ENCODE assay signal across 25 mouse cellular contexts in the genomic region with DNA sequence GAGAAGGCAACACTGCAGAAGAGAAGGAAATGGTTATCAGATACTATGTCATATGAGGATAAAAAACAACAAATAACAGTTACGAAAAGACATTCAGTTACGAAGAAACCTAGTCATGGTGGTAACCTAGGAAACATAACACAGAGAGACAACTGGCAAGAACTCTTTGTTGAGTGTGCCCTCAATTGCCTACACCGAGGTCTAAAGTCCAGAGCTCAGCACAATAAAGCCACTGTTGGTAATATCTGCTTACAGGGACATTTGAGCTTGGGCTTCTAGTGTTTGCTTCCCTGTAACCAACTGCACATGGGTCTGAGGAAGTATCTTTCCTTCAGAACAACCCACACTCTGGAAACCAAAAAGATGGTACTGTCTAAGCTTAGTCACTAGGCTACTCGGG.
DNase-seq lines count a peak whose midpoint lies in the region; ATAC-seq and TF ChIP-seq lines count a peak whose summit lies in the region.
"Had no signal": no experiment of that assay in that cellular context is flagged by ENCODE, and none has a peak within 500 bp of the region (broad histone marks: within the 10 kb centered on the region; RNA-seq: fewer than 3 reads in every experiment).

No protein-coding gene starts in this region.

- no peak for DNase-seq in intestine, embryonic 14.5 days (ENCODE audit: low spot score)
- no peak for DNase-seq in urinary bladder, adult 18-20 months (ENCODE audit: low spot score in 2 of 2)
- no peak for DNase-seq in left cerebral cortex, adult 8-10 months (ENCODE audit: low spot score in 2 of 2)
- DNase-seq: adrenal gland, adult 2 months; adrenal gland, postnatal 14 days; cerebellum, adult 11 months; cerebellum, adult 2 months; cerebellum, adult 9-11 months; cerebellum, postnatal 25 days; gastrocnemius, postnatal 10 days; gastrocnemius, postnatal 36 days; heart, adult 2 months had no signal

- H3K36me3 ChIP-seq in intestine, embryonic 14.5 days (ENCODE audit: control insufficient read depth, insufficient read depth, low read length), result no peaks in the 10 kb centered on the region
- H3K36me3 ChIP-seq in intestine, embryonic 16.5 days (ENCODE audit: control insufficient read depth, insufficient read depth, low read length), result no peaks in the 10 kb centered on the region
- no peaks in the 10 kb centered on the region for H3K36me3 ChIP-seq in small intestine, adult 2 months (ENCODE audit: control insufficient read depth, insufficient read depth, low read length)
- H3K36me3 ChIP-seq: embryonic facial prominence, embryonic 10.5 days; embryonic facial prominence, embryonic 13.5 days; forebrain, embryonic 10.5 days; heart, embryonic 10.5 days; hindbrain, embryonic 12.5 days; hindbrain, embryonic 15.5 days had no signal

- H3K9ac ChIP-seq in intestine, embryonic 14.5 days (ENCODE audit: low read length), result no peak overlapping the region
- H3K9ac ChIP-seq in intestine, embryonic 16.5 days (ENCODE audit: low read depth, low read length), result no peak overlapping the region
- H3K9ac ChIP-seq: embryonic facial prominence, embryonic 13.5 days; forebrain, embryonic 13.5 days; hindbrain, embryonic 12.5 days; hindbrain, embryonic 15.5 days had no signal

- ATAC-seq in intestine, embryonic 14.5 days (replicated peaks; ENCODE audit: low FRiP score, low TSS enrichment, low read depth), result peak; percentile 45; the same call in 1 of the 2 replicates
- peak; percentile 97 for ATAC-seq in intestine, embryonic 16.5 days
- no peak for ATAC-seq in frontal cortex, adult (ENCODE audit: low TSS enrichment)
- ATAC-seq: CD4-positive, CD25-positive, alpha-beta regulatory T cell, adult 4 months; forebrain, embryonic 13.5 days; forebrain, embryonic 16.5 days had no signal

- TF ChIP-seq POLR2A in small intestine, adult 2 months (IDR thresholded peaks at IDR 0.05; ENCODE audit: low read depth, low read length), result no peak

- TF ChIP-seq CTCF in small intestine, adult 2 months (IDR thresholded peaks at IDR 0.05; ENCODE audit: extremely low read depth, insufficient read length, insufficient replicate concordance, low read depth, low read length), result no peak

- no peak overlapping the region for H3K4me3 ChIP-seq in intestine, embryonic 14.5 days (ENCODE audit: low read depth, low read length)
- no peak overlapping the region for H3K4me3 ChIP-seq in intestine, embryonic 16.5 days (ENCODE audit: low read length)
- no peak overlapping the region for H3K4me3 ChIP-seq in small intestine, adult 2 months (ENCODE audit: low read depth, low read length)
- H3K4me3 ChIP-seq: embryonic facial prominence, embryonic 10.5 days; embryonic facial prominence, embryonic 13.5 days; erythroblast, embryonic 14.5 days; forebrain, embryonic 10.5 days; forebrain, embryonic 13.5 days; heart, adult 2 months; heart, embryonic 10.5 days; hindbrain, embryonic 12.5 days; hindbrain, embryonic 15.5 days had no signal

- no peak overlapping the region for H3K27ac ChIP-seq in intestine, embryonic 14.5 days (ENCODE audit: low read depth)
- H3K27ac ChIP-seq in intestine, embryonic 16.5 days (ENCODE audit: low read length), result no peak overlapping the region
- 0 out of 2 replicates have a peak overlapping the region, but pooled peaks have one; percentile 53 for H3K27ac ChIP-seq in small intestine, adult 2 months (ENCODE audit: insufficient read depth, low read depth, low read length)
- H3K27ac ChIP-seq: embryonic facial prominence, embryonic 10.5 days; embryonic facial prominence, embryonic 13.5 days; forebrain, embryonic 10.5 days; forebrain, embryonic 13.5 days; heart, adult 2 months; heart, embryonic 10.5 days; hindbrain, embryonic 12.5 days; hindbrain, embryonic 15.5 days had no signal

- H3K27me3 ChIP-seq in intestine, embryonic 14.5 days (replicated peaks; ENCODE audit: control insufficient read depth, insufficient read depth, low read length), result no peaks in the 10 kb centered on the region
- H3K27me3 ChIP-seq in intestine, embryonic 16.5 days (replicated peaks; ENCODE audit: control insufficient read depth, insufficient read depth, low read length), result no peaks in the 10 kb centered on the region
- no peaks in the 10 kb centered on the region for H3K27me3 ChIP-seq in small intestine, adult 2 months (ENCODE audit: control insufficient read depth, insufficient read depth, low read length)
- H3K27me3 ChIP-seq: embryonic facial prominence, embryonic 13.5 days; forebrain, embryonic 13.5 days; hindbrain, embryonic 12.5 days; hindbrain, embryonic 15.5 days had no signal

- 85% methylated on average over 4 of the region's 4 CpGs for WGBS in intestine, embryonic 14.5 days
- whole genome bisulfite sequencing in intestine, embryonic 16.5 days, result 64% methylated on average over 4 of the region's 4 CpGs
- 34% methylated on average over 4 of the region's 4 CpGs for WGBS in small intestine, adult 2 months

- H3K9me3 ChIP-seq in intestine, embryonic 14.5 days (ENCODE audit: control insufficient read depth, low read length), result no peaks in the 10 kb centered on the region
- no peaks in the 10 kb centered on the region for H3K9me3 ChIP-seq in intestine, embryonic 16.5 days (ENCODE audit: control insufficient read depth, low read length)
- H3K9me3 ChIP-seq: embryonic facial prominence, embryonic 10.5 days; embryonic facial prominence, embryonic 13.5 days; forebrain, embryonic 10.5 days; forebrain, embryonic 13.5 days; heart, embryonic 10.5 days; hindbrain, embryonic 12.5 days; hindbrain, embryonic 15.5 days had no signal

- no peak overlapping the region for H3K4me2 ChIP-seq in intestine, embryonic 14.5 days (ENCODE audit: low read length)
- no peak overlapping the region for H3K4me2 ChIP-seq in intestine, embryonic 16.5 days (ENCODE audit: low read depth, low read length)
- H3K4me2 ChIP-seq: embryonic facial prominence, embryonic 13.5 days; forebrain, embryonic 13.5 days; hindbrain, embryonic 12.5 days; hindbrain, embryonic 15.5 days had no signal

- H3K4me1 ChIP-seq in intestine, embryonic 14.5 days (replicated peaks; ENCODE audit: control insufficient read depth, insufficient read depth, low read length), result no peaks in the 10 kb centered on the region
- no peaks in the 10 kb centered on the region for H3K4me1 ChIP-seq in intestine, embryonic 16.5 days (ENCODE audit: control insufficient read depth, insufficient read depth, low read length)
- H3K4me1 ChIP-seq in small intestine, adult 2 months (ENCODE audit: control insufficient read depth, insufficient read depth, insufficient read length, low read length), result no peaks in the 10 kb centered on the region
- H3K4me1 ChIP-seq: embryonic facial prominence, embryonic 10.5 days; forebrain, embryonic 10.5 days; forebrain, embryonic 13.5 days; hindbrain, embryonic 12.5 days; hindbrain, embryonic 15.5 days had no signal
